ENCODE assay signal across 20 mouse cellular contexts in the genomic region with DNA sequence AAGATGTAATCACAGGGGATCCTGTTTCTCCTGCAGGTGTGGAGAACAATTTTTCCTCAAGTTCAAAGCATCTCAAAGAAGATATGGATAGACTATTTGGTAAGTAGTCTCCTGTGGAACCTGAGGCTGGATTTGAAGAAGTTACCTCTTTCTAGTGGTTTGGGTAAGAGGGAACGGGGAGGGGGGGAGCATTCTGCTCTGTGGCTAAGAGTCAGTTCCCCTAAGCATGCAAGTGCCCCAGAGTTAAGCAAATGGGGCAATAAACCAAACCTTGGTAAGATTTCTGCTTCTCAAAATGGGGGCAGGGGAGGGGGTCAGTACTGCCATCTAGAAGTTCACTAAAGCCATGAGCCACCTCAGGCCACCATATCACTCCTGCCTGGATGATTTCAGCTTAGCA. TPM values are rescaled to one million over a fixed set of nuclear protein-coding genes. Genes with fewer than 3 reads are reported as not detected.
"Had no signal": no experiment of that assay in that cellular context is flagged by ENCODE, and none has a peak within 500 bp of the region (broad histone marks: within the 10 kb centered on the region; RNA-seq: fewer than 3 reads in every experiment).

No protein-coding gene starts in this region.

- H3K9ac ChIP-seq: neural tube, embryonic 15.5 days; stomach, embryonic 15.5 days had no signal

- H3K9me3 ChIP-seq: neural tube, embryonic 15.5 days; stomach, embryonic 15.5 days had no signal

- H3K36me3 ChIP-seq: neural tube, embryonic 15.5 days; stomach, embryonic 15.5 days had no signal

- H3K4me2 ChIP-seq: neural tube, embryonic 15.5 days; stomach, embryonic 15.5 days had no signal

- H3K4me3 ChIP-seq: neural tube, embryonic 15.5 days; stomach, embryonic 15.5 days had no signal

- H3K27me3 ChIP-seq: neural tube, embryonic 15.5 days; stomach, embryonic 15.5 days had no signal

- H3K27ac ChIP-seq: neural tube, embryonic 15.5 days; stomach, embryonic 15.5 days; stomach, postnatal 0 days had no signal

- DNase-seq: retina, postnatal 1 day; right cerebral cortex, adult 18-20 months; right cerebral cortex, postnatal 14 days; right cerebral cortex, postnatal 25 days; right cerebral cortex, postnatal 4 days; spleen, adult 18-20 months; thymus, adult 18-20 months; thymus, adult 2 months; thymus, postnatal 14 days; thymus, postnatal 25 days; thymus, postnatal 36 days; thymus, postnatal 4 days had no signal

RNA-seq across cellular contexts. Expression of a gene that starts 8.8 kb away (rescaled TPM):
- total RNA-seq: neutrophil, adult 5-6 weeks had no signal
- polyA plus RNA-seq: small intestine, adult 2 months; spleen, adult 2 months; stomach, embryonic 14.5 days; thymus, adult 2 months had no signal

RNA-seq across cellular contexts. Expression of a gene that starts 35.8 kb away (rescaled TPM):
- total RNA-seq: neutrophil, adult 5-6 weeks had no signal
- polyA plus RNA-seq: neural tube, embryonic 14.5 days had no signal
